In genomic region chr9:21015571-21016130, GRCm38 (mm10) we compare ENCODE assay signal across 8 mouse cellular contexts. TPM values are rescaled to one million over a fixed set of nuclear protein-coding genes. Genes with fewer than 3 reads are reported as not detected.
DNase-seq lines count a peak whose midpoint lies in the region; ATAC-seq and TF ChIP-seq lines count a peak whose summit lies in the region.

TSS of gene Icam1 (plus strand) at chr9:21015985.

- H3K4me2 ChIP-seq in heart, embryonic 15.5 days = peak within 1 kb of the TSS; percentile 81
- H3K4me2 ChIP-seq in kidney, embryonic 16.5 days (replicated peaks; ENCODE audit: low read depth, low read length) = peak within 1 kb of the TSS; percentile 65

- peaks cover 2% of the 10 kb centered on the region; the same call in 1 of the 2 replicates for H3K27me3 ChIP-seq in cerebellum, adult 2 months (ENCODE audit: control insufficient read depth, insufficient read depth, low read length)
- H3K27me3 ChIP-seq in heart, embryonic 15.5 days = peaks cover 39% of the 10 kb centered on the region
- peaks cover 23% of the 10 kb centered on the region for H3K27me3 ChIP-seq in kidney, embryonic 16.5 days (ENCODE audit: insufficient read depth, low read length)

- no peaks in the 10 kb centered on the region for H3K9me3 ChIP-seq in heart, embryonic 15.5 days (replicated peaks)
- no peaks in the 10 kb centered on the region for H3K9me3 ChIP-seq in kidney, embryonic 16.5 days (ENCODE audit: low read length)

- H3K9ac ChIP-seq in heart, embryonic 15.5 days = peak within 1 kb of the TSS; percentile 47
- peak within 1 kb of the TSS; percentile 22 for H3K9ac ChIP-seq in kidney, embryonic 16.5 days (replicated peaks; ENCODE audit: low read length)

- no peak for TF ChIP-seq POLR2A in cerebellum, adult 2 months (IDR thresholded peaks at IDR 0.05; ENCODE audit: borderline replicate concordance, insufficient read depth, low read length)
- peak; percentile 88 for TF ChIP-seq POLR2A in embryonic fibroblast, embryonic 13.5 days (IDR thresholded peaks at IDR 0.05; ENCODE audit: low read depth, low read length)

- no peak within 1 kb of the TSS for H3K27ac ChIP-seq in cerebellum, adult 2 months (ENCODE audit: insufficient read depth, low read length)
- H3K27ac ChIP-seq in embryonic fibroblast, embryonic 13.5 days (ENCODE audit: insufficient read depth, low read length) = no peak within 1 kb of the TSS
- H3K27ac ChIP-seq in heart, embryonic 15.5 days = peak within 1 kb of the TSS; percentile 59
- H3K27ac ChIP-seq in kidney, embryonic 16.5 days (ENCODE audit: low read length) = peak within 1 kb of the TSS; percentile 50

- H3K4me1 ChIP-seq in cerebellum, adult 2 months (ENCODE audit: control insufficient read depth, insufficient read depth, low read length) = no peaks in the 10 kb centered on the region
- no peaks in the 10 kb centered on the region for H3K4me1 ChIP-seq in embryonic fibroblast, embryonic 13.5 days (ENCODE audit: control insufficient read depth, insufficient read depth, low read length)
- peaks cover 31% of the 10 kb centered on the region for H3K4me1 ChIP-seq in heart, embryonic 15.5 days (replicated peaks)
- peaks cover 22% of the 10 kb centered on the region; the same call in 1 of the 2 replicates for H3K4me1 ChIP-seq in kidney, embryonic 16.5 days (ENCODE audit: insufficient read depth, low read length)

- peak; percentile 41 for ATAC-seq in heart, embryonic 15.5 days (replicated peaks; ENCODE audit: insufficient number of reproducible peaks, insufficient read depth, low FRiP score, low read depth)
- peak; percentile 80 for ATAC-seq in kidney, embryonic 16.5 days (ENCODE audit: low FRiP score, low TSS enrichment)

- no peak for TF ChIP-seq CTCF in cerebellum, adult 2 months (IDR thresholded peaks at IDR 0.05; ENCODE audit: borderline replicate concordance, insufficient read depth, low read depth, low read length)
- TF ChIP-seq CTCF in embryonic fibroblast, embryonic 13.5 days (IDR thresholded peaks at IDR 0.05; ENCODE audit: borderline replicate concordance, insufficient read depth, low read length) = no peak

- 1% methylated on average over 30 of the region's 30 CpGs for WGBS in cerebellum, adult 2 months
- 2% methylated on average over 30 of the region's 30 CpGs for WGBS in heart, embryonic 15.5 days
- 1% methylated on average over 30 of the region's 30 CpGs for WGBS in kidney, embryonic 16.5 days

- DNase-seq in cerebellum, adult 2 months = no peak
- no peak for DNase-seq in cerebellum, adult 9-11 months
- DNase-seq in lung, postnatal 14 days = peak; percentile 86
- peak; percentile 83 to 88 for DNase-seq in spleen, adult 18-20 months
- DNase-seq in cerebellum, postnatal 25 days = no peak

- H3K4me3 ChIP-seq in cerebellum, adult 2 months (replicated peaks; ENCODE audit: insufficient read depth, low read depth, low read length) = peak within 1 kb of the TSS; percentile 22
- H3K4me3 ChIP-seq in embryonic fibroblast, embryonic 13.5 days (ENCODE audit: insufficient read depth, low read length) = peak within 1 kb of the TSS; percentile 9; the same call in 1 of the 2 replicates
- peak within 1 kb of the TSS; percentile 53 for H3K4me3 ChIP-seq in heart, embryonic 15.5 days
- H3K4me3 ChIP-seq in kidney, embryonic 16.5 days (ENCODE audit: low read length) = peak within 1 kb of the TSS; percentile 41

- no peaks in the 10 kb centered on the region for H3K36me3 ChIP-seq in heart, embryonic 15.5 days
- no peaks in the 10 kb centered on the region for H3K36me3 ChIP-seq in kidney, embryonic 16.5 days (ENCODE audit: insufficient read depth, low read length)

RNA-seq across cellular contexts. Expression of gene Icam1, which starts in this region (rescaled TPM):
- 1.4 and 1.6 TPM in 2 replicates for polyA plus RNA-seq in cerebellum, adult 2 months (2012; rRNA removed)
- 15.4 and 18.9 TPM in 2 replicates for polyA plus RNA-seq in embryonic fibroblast, embryonic 13.5 days (2011; ENCODE audit: insufficient read length, low read depth, missing spikeins)
- polyA plus RNA-seq in heart, embryonic 15.5 days (2015; fragmentation: Nextera tagmentation; extraction: Ambion mirVana) = 13.2 and 24.9 TPM in 2 replicates
- 14.2 and 18.0 TPM in 2 replicates for polyA plus RNA-seq in kidney, embryonic 16.5 days (2015; fragmentation: Nextera tagmentation; extraction: Ambion mirVana)

Comparison
In these comparisons a context has a peak if more than half of its experiments do, and no peak if none do; other contexts are left out.
1. DNase-seq: peak in lung, postnatal 14 days (single experiment) and spleen, adult 18-20 months (2 of 2); none in cerebellum, adult 2 months (0 of 2), cerebellum, adult 9-11 months (single experiment) and cerebellum, postnatal 25 days (0 of 2).
2. H3K27ac ChIP-seq: peak in heart, embryonic 15.5 days (single experiment) and kidney, embryonic 16.5 days (single experiment); none in cerebellum, adult 2 months (single experiment) and embryonic fibroblast, embryonic 13.5 days (single experiment).
3. Peak in every context shown above with its lines, with median percentiles within 50 percentile points of each other: H3K4me3 ChIP-seq.